Comparison of ENCODE assay signal across 8 mouse cellular contexts in genomic region chr8:88646837-88647778, GRCm38 (mm10). TPM values are rescaled to one million over a fixed set of nuclear protein-coding genes. Genes with fewer than 3 reads are reported as not detected.
A peak's percentile ranks its signal among the peaks of the same experiment; 100 is the strongest.
DNase-seq lines count a peak whose midpoint lies in the region; ATAC-seq and TF ChIP-seq lines count a peak whose summit lies in the region.

Gene Nod2 (plus strand): TSS chr8:88647315.

- no peak within 1 kb of the TSS for H3K27ac ChIP-seq in embryonic facial prominence, embryonic 11.5 days (replicated peaks; ENCODE audit: low read depth, low read length)
- no peak within 1 kb of the TSS for H3K27ac ChIP-seq in neural tube, embryonic 14.5 days (ENCODE audit: low read depth, low read length)
- no peak within 1 kb of the TSS for H3K27ac ChIP-seq in thymus, adult 2 months (ENCODE audit: control insufficient read depth, insufficient read depth, low read length)

- no peak for TF ChIP-seq CTCF in lung, adult 2 months (IDR thresholded peaks at IDR 0.05; ENCODE audit: insufficient read depth, low read length)
- no peak for TF ChIP-seq CTCF in thymus, adult 2 months (IDR thresholded peaks at IDR 0.05; ENCODE audit: borderline replicate concordance, control insufficient read depth, extremely low read depth, insufficient read depth, low read length, poor library complexity)

- DNase-seq in CD4-positive helper T cell, adult 2 months (ENCODE audit: low read depth, low spot score), result peak; percentile 67
- DNase-seq in adrenal gland, postnatal 10 days, result peak; percentile 90
- DNase-seq in embryonic facial prominence, embryonic 11.5 days (ENCODE audit: low spot score), result peak; percentile 76
- DNase-seq in heart, adult 8-10 months (ENCODE audit: low spot score), result peak; percentile 93
- DNase-seq in kidney, adult 18-20 months, result peak; percentile 93
- DNase-seq in lung, adult 2 months, result peak; percentile 86
- peak; percentile 82 for DNase-seq in thymus, adult 2 months

- ATAC-seq in embryonic facial prominence, embryonic 11.5 days (replicated peaks; ENCODE audit: insufficient number of reproducible peaks, low FRiP score, low TSS enrichment, low read depth), result peak; percentile 66
- ATAC-seq in neural tube, embryonic 14.5 days (ENCODE audit: low read depth), result no peak

- no peaks in the 10 kb centered on the region for H3K36me3 ChIP-seq in embryonic facial prominence, embryonic 11.5 days (replicated peaks; ENCODE audit: control insufficient read depth, insufficient read depth, low read depth, low read length)
- H3K36me3 ChIP-seq in neural tube, embryonic 14.5 days (ENCODE audit: control insufficient read depth, insufficient read depth, low read length), result no peaks in the 10 kb centered on the region
- H3K36me3 ChIP-seq in thymus, adult 2 months (ENCODE audit: control insufficient read depth, insufficient read depth, low read length), result no peaks in the 10 kb centered on the region

- H3K9me3 ChIP-seq in embryonic facial prominence, embryonic 11.5 days (replicated peaks; ENCODE audit: control insufficient read depth, low read length), result no peaks in the 10 kb centered on the region
- H3K9me3 ChIP-seq in neural tube, embryonic 14.5 days (ENCODE audit: control insufficient read depth, low read length), result no peaks in the 10 kb centered on the region

- no peaks in the 10 kb centered on the region for H3K27me3 ChIP-seq in embryonic facial prominence, embryonic 11.5 days (ENCODE audit: control insufficient read depth, insufficient read depth, low read length)
- H3K27me3 ChIP-seq in neural tube, embryonic 14.5 days (ENCODE audit: control insufficient read depth, insufficient read depth, low read length), result 0 out of 2 replicates have a peak, but pooled peaks cover 3% of the 10 kb centered on the region
- no peaks in the 10 kb centered on the region for H3K27me3 ChIP-seq in thymus, adult 2 months (ENCODE audit: control insufficient read depth, insufficient read depth, low read length)

- H3K4me3 ChIP-seq in embryonic facial prominence, embryonic 11.5 days (ENCODE audit: low read depth, low read length), result peak within 1 kb of the TSS; percentile 32
- peak within 1 kb of the TSS; percentile 56 for H3K4me3 ChIP-seq in lung, adult 2 months (replicated peaks; ENCODE audit: extremely low read depth, low read depth, low read length)
- H3K4me3 ChIP-seq in neural tube, embryonic 14.5 days (ENCODE audit: low read depth, low read length), result peak within 1 kb of the TSS; percentile 13; the same call in 1 of the 2 replicates
- H3K4me3 ChIP-seq in thymus, adult 2 months (ENCODE audit: control insufficient read depth, insufficient read depth, low read length), result peak within 1 kb of the TSS; percentile 28; the same call in 1 of the 2 replicates

- TF ChIP-seq POLR2A in lung, adult 2 months (IDR thresholded peaks at IDR 0.05; ENCODE audit: borderline replicate concordance, extremely low read depth, low read depth, low read length), result peak; percentile 41; the same call in 1 of the 2 replicates
- TF ChIP-seq POLR2A in thymus, adult 2 months (IDR thresholded peaks at IDR 0.05; ENCODE audit: control insufficient read depth, extremely low read depth, insufficient read depth, low read length, poor library complexity), result no peak

- no peaks in the 10 kb centered on the region for H3K4me1 ChIP-seq in embryonic facial prominence, embryonic 11.5 days (ENCODE audit: control insufficient read depth, insufficient read depth, low read length)
- peaks cover 16% of the 10 kb centered on the region for H3K4me1 ChIP-seq in lung, adult 2 months (ENCODE audit: control insufficient read depth, insufficient read depth, low read length)
- H3K4me1 ChIP-seq in neural tube, embryonic 14.5 days (ENCODE audit: control insufficient read depth, insufficient read depth, low read length), result no peaks in the 10 kb centered on the region
- H3K4me1 ChIP-seq in thymus, adult 2 months (replicated peaks; ENCODE audit: control insufficient read depth, insufficient read depth, low read length), result peaks cover 23% of the 10 kb centered on the region

- H3K9ac ChIP-seq in embryonic facial prominence, embryonic 11.5 days (replicated peaks; ENCODE audit: low read length), result peak within 1 kb of the TSS; percentile 30; the same call in 1 of the 2 replicates
- no peak within 1 kb of the TSS for H3K9ac ChIP-seq in neural tube, embryonic 14.5 days (replicated peaks; ENCODE audit: low read depth, low read length)

- peak within 1 kb of the TSS; percentile 63 for H3K4me2 ChIP-seq in embryonic facial prominence, embryonic 11.5 days (ENCODE audit: low read depth, low read length)
- peak within 1 kb of the TSS; percentile 43 for H3K4me2 ChIP-seq in neural tube, embryonic 14.5 days (ENCODE audit: low read depth, low read length)

- WGBS in embryonic facial prominence, embryonic 11.5 days, result 9% methylated on average over 33 of the region's 33 CpGs
- 13% methylated on average over 33 of the region's 33 CpGs for WGBS in lung, adult 2 months
- 9% methylated on average over 33 of the region's 33 CpGs for WGBS in neural tube, embryonic 14.5 days
- 16% methylated on average over 33 of the region's 33 CpGs for WGBS in thymus, adult 2 months

RNA-seq across cellular contexts. Expression of gene Nod2, which starts in this region (rescaled TPM):
- total RNA-seq in adrenal gland, postnatal 10 days (2021), result 1 to 10 TPM in 1 of 2 experiments, under 1 TPM in 1; 0.94 to 1.1 TPM
- 0.17 and 0.18 TPM in 2 replicates for polyA plus RNA-seq in embryonic facial prominence, embryonic 11.5 days (2014; fragmentation: Nextera tagmentation; extraction: Ambion mirVana)
- total RNA-seq in heart, adult 8-10 months (2022), result 1 to 10 TPM in 1 of 4 experiments, under 1 TPM in 3; 0.56 to 1.3 (median 0.68) TPM
- 4.0 and 5.0 TPM in 2 replicates for polyA plus RNA-seq in lung, adult 2 months (2012; rRNA removed)
- polyA plus RNA-seq in neural tube, embryonic 14.5 days (2014; fragmentation: Nextera tagmentation; extraction: Ambion mirVana), result 0.09 and 0.19 TPM in 2 replicates
- 2.7 and 3.0 TPM in 2 replicates for polyA plus RNA-seq in thymus, adult 2 months (2012; rRNA removed)

Comparison
In these comparisons a context has a peak if more than half of its experiments do, and no peak if none do; other contexts are left out.
1. Peak in DNase-seq, ATAC-seq, H3K4me3 ChIP-seq, H3K9ac ChIP-seq and H3K4me2 ChIP-seq in embryonic facial prominence, embryonic 11.5 days; RNA of the gene not detected or under 1 TPM.